Mouse (Mus musculus) MEL (cell line): Measurements from ENCODE around the gene Pheta2. TPM values are rescaled to one million over a fixed set of nuclear protein-coding genes. Genes with fewer than 3 reads are reported as not detected.

Experiments
- DNase-seq: peaks from one replicate; pipeline ENCODE4 v3.0.0; 2011; ENCODE audit warnings: low read depth, low spot score
- H3K27ac ChIP-seq: 2 replicates; pipeline ENCODE4 v1.5.1; 2012; ENCODE audit warnings: low read depth, mild to moderate bottlenecking, control low read depth, low read length, moderate library complexity; ENCODE audit not compliant: control insufficient read depth
- H3K27me3 ChIP-seq, 2 experiments: fragments of 150-350 bp in 1 of 2; sonication (generic) in 1 of 2; 2 replicates each; pipeline ENCODE4 v1.6.1; 2012; ENCODE audit warnings: low read length in 2 of 2, mild to moderate bottlenecking in 2 of 2, improper control_type of control experiment in 1 of 2, moderate library complexity in 1 of 2; ENCODE audit not compliant: insufficient read depth in 2 of 2, control insufficient read depth in 1 of 2
- H3K36me3 ChIP-seq, 2 experiments: 2 replicates each; pipeline ENCODE4 v1.6.1; 2012 to 2014; ENCODE audit warnings: low read length in 2 of 2, improper control_type of control experiment in 1 of 2, inconsistent platforms in 1 of 2, mild to moderate bottlenecking in 1 of 2; ENCODE audit not compliant: insufficient read depth in 2 of 2, control insufficient read depth in 1 of 2
- H3K4me1 ChIP-seq, 2 experiments: fragments of 150-350 bp in 1 of 2; sonication (generic) in 1 of 2; 2 replicates each; pipeline ENCODE4 v1.6.1; 2012; ENCODE audit warnings: low read length in 2 of 2, improper control_type of control experiment in 1 of 2, mild to moderate bottlenecking in 1 of 2; ENCODE audit not compliant: insufficient read depth in 2 of 2, control insufficient read depth in 1 of 2
- H3K4me3 ChIP-seq, 2 experiments: fragments of 150-350 bp in 1 of 2; sonication (generic) in 1 of 2; 2 replicates each; pipeline ENCODE4 v1.5.1; 2012; ENCODE audit warnings: low read depth in 2 of 2, low read length in 2 of 2, mild to moderate bottlenecking in 2 of 2, moderate library complexity in 2 of 2, control low read depth in 1 of 2, improper control_type of control experiment in 1 of 2; ENCODE audit not compliant: control insufficient read depth in 1 of 2, insufficient read depth in 1 of 2
- H3K79me2 ChIP-seq: 2 replicates; pipeline ENCODE4 v1.6.1; 2012; ENCODE audit warnings: mild to moderate bottlenecking, low read length, moderate library complexity; ENCODE audit not compliant: control insufficient read depth, poor library complexity, insufficient read depth
- H3K9ac ChIP-seq: 2 replicates; pipeline ENCODE4 v1.6.1; 2012; ENCODE audit warnings: low read depth, mild to moderate bottlenecking, control low read depth, low read length, moderate library complexity; ENCODE audit not compliant: control insufficient read depth, poor library complexity, severe bottlenecking
- H3K9me3 ChIP-seq: fragments of 150-350 bp; sonication (generic); replicated peaks from 2 replicates; pipeline ENCODE4 v1.6.1; 2012; ENCODE audit warnings: mild to moderate bottlenecking, low read length, improper control_type of control experiment, moderate library complexity; ENCODE audit not compliant: insufficient read depth
- EP300 ChIP-seq, 2 experiments: IDR thresholded peaks; 2 replicates each; pipeline ENCODE4 v1.6.1; 2011; ENCODE audit warnings: improper control_type of control experiment in 2 of 2, low read length in 2 of 2, low read depth in 1 of 2, mild to moderate bottlenecking in 1 of 2
- JUND ChIP-seq: IDR thresholded peaks from 2 replicates; pipeline ENCODE4 v1.6.1; 2011; ENCODE audit warnings: low read depth, mild to moderate bottlenecking, improper control_type of control experiment, low read length
- MAZ ChIP-seq: IDR thresholded peaks from 2 replicates; pipeline ENCODE4 v1.6.1; 2012; ENCODE audit warnings: low read depth, mild to moderate bottlenecking, inconsistent platforms, low read length, improper control_type of control experiment
- MXI1 ChIP-seq: IDR thresholded peaks from 2 replicates; pipeline ENCODE4 v1.6.1; 2011; ENCODE audit warnings: mild to moderate bottlenecking, low read depth, low read length, improper control_type of control experiment
- MYB ChIP-seq: IDR thresholded peaks from 2 replicates; pipeline ENCODE4 v1.6.1; 2011; ENCODE audit warnings: mild to moderate bottlenecking, low read depth, low read length, improper control_type of control experiment
- MYC ChIP-seq: IDR thresholded peaks from 2 replicates; pipeline ENCODE4 v1.6.1; 2011; ENCODE audit warnings: low read depth, mild to moderate bottlenecking, low read length, improper control_type of control experiment, moderate library complexity
- NELFE ChIP-seq: IDR thresholded peaks from 2 replicates; pipeline ENCODE4 v1.6.1; 2011; ENCODE audit warnings: low read depth, low read length, improper control_type of control experiment
- NRF1 ChIP-seq: IDR thresholded peaks from 2 replicates; pipeline ENCODE4 v1.6.1; 2014; ENCODE audit warnings: low read depth, mild to moderate bottlenecking, inconsistent platforms, low read length, improper control_type of control experiment, moderate library complexity; ENCODE audit not compliant: poor library complexity, insufficient read depth, severe bottlenecking
- POLR2AphosphoS5 ChIP-seq: IDR thresholded peaks from 2 replicates; pipeline ENCODE4 v1.6.1; 2012; ENCODE audit warnings: low read depth, borderline replicate concordance, mild to moderate bottlenecking, inconsistent platforms, low read length, moderate library complexity, mixed read lengths
- RAD21 ChIP-seq: IDR thresholded peaks from 2 replicates; pipeline ENCODE4 v1.6.1; 2011; ENCODE audit warnings: mild to moderate bottlenecking, low read depth, low read length, improper control_type of control experiment
- SIN3A ChIP-seq: IDR thresholded peaks from 2 replicates; pipeline ENCODE4 v1.6.1; 2012; ENCODE audit warnings: low read length, improper control_type of control experiment, inconsistent platforms
- TAL1 ChIP-seq: IDR thresholded peaks from 2 replicates; pipeline ENCODE4 v1.6.1; 2012; ENCODE audit warnings: mild to moderate bottlenecking, inconsistent platforms, low read length, moderate library complexity, mixed read lengths
- TBP ChIP-seq: IDR thresholded peaks from 2 replicates; pipeline ENCODE4 v1.8.0; 2011; ENCODE audit warnings: low read depth, low read length, improper control_type of control experiment
- UBTF ChIP-seq: IDR thresholded peaks from 2 replicates; pipeline ENCODE4 v1.6.1; 2012; ENCODE audit warnings: low read depth, mild to moderate bottlenecking, inconsistent platforms, low read length, improper control_type of control experiment, moderate library complexity, borderline replicate concordance; ENCODE audit not compliant: insufficient read depth
- USF1 ChIP-seq: IDR thresholded peaks from 2 replicates; pipeline ENCODE4 v1.6.1; 2014; ENCODE audit warnings: low read depth, mild to moderate bottlenecking, inconsistent platforms, low read length, improper control_type of control experiment, moderate library complexity
- ZMIZ1 ChIP-seq: IDR thresholded peaks from 2 replicates; pipeline ENCODE4 v1.6.1; 2012; ENCODE audit warnings: low read depth, mild to moderate bottlenecking, inconsistent platforms, low read length, improper control_type of control experiment, moderate library complexity
- polyA plus RNA-seq, 2 experiments: library from polyadenylated mRNA; stranded (reverse) in 1 of 2; unstranded in 1 of 2; fragments of >175 nt in 1 of 2; fragments of >200 nt in 1 of 2; gene quantifications; 2 replicates each; pipeline versions ENCODE4 v1.2.1 to v1.2.4; 2012; ENCODE audit warnings: low replicate concordance in 2 of 2, low read depth in 1 of 2; ENCODE audit not compliant: insufficient read length in 2 of 2, insufficient read depth in 1 of 2, missing spikeins in 1 of 2
- total RNA-seq: library from RNA; depleted of rRNA; stranded (reverse); fragments of 300-350 nt; gene quantifications from 2 replicates; pipeline ENCODE4 v1.2.3, GENCODE M21; 2012

Pheta2 gene
- total and polyA plus RNA-seq, 3 experiments, result 34.9 to 39.3 TPM; not detected in 1

DNA sequence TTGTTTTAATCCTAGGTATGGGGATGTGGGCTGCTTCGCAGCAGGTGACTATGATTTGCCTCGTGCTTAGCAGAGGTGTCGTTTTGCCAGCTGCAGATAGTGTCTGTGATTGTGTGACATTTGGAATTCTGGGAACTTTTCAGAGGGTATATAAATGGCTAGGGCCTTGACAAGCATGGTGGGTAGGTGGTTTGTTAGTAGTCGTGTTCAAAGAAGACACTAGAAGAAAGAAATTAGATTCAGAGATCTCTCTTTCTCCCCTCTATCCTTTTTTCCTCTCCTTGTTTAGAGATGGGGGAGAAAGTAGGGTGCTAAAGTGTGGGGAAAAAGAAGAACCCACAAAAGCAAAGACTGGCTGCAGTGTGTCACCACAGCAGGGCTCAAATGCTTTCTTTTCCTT, 29.4 kb downstream of the Pheta2 start:
- H3K9me3 ChIP-seq, result no peaks in the 10 kb centered on the region
- no peaks in the 10 kb centered on the region for H3K4me1 ChIP-seq
- no peak for DNase-seq
- peaks cover 2 to 3% of the 10 kb centered on the region in 2 experiments; a peak in 3 of 4 replicates for H3K27me3 ChIP-seq
- H3K4me3 ChIP-seq, result no peak overlapping the region
- H3K36me3 ChIP-seq, result no peaks in the 10 kb centered on the region
- H3K79me2 ChIP-seq, result no peaks in the 10 kb centered on the region
- no peak overlapping the region for H3K9ac ChIP-seq
- H3K27ac ChIP-seq, result no peak overlapping the region
- TF ChIP-seq ZMIZ1 (no peak), TAL1 (no peak), MAZ (no peak), USF1 (no peak), SIN3A (no peak), JUND (no peak), TBP (no peak), MXI1 (no peak), POLR2AphosphoS5 (no peak), MYC (no peak), MYB (no peak)

GRCm38 (mm10) chr15:82368851-82369250, 30.1 kb downstream of the Pheta2 start:
- H3K79me2 ChIP-seq, result no peaks in the 10 kb centered on the region
- no peak for DNase-seq
- H3K36me3 ChIP-seq, result no peaks in the 10 kb centered on the region
- H3K4me1 ChIP-seq, result no peaks in the 10 kb centered on the region
- no peak overlapping the region for H3K27ac ChIP-seq
- TF ChIP-seq NRF1 (no peak), EP300 (IDR thresholded peaks at IDR 0.05; ENCODE audit: low read depth in 1 of 2, low read length in 2 of 2) (no peak), NELFE (no peak), RAD21 (no peak), TBP (no peak), UBTF (no peak)
- H3K9me3 ChIP-seq, result no peaks in the 10 kb centered on the region
- no peak overlapping the region for H3K4me3 ChIP-seq
- peaks cover 2 to 3% of the 10 kb centered on the region in 2 experiments; a peak in 3 of 4 replicates for H3K27me3 ChIP-seq
- H3K9ac ChIP-seq, result no peak overlapping the region
